Mouse (Mus musculus) embryonic facial prominence, embryonic 12.5 days (tissue): ENCODE measurements around the gene Dnajb4. TPM values are rescaled to one million over a fixed set of nuclear protein-coding genes. Genes with fewer than 3 reads are reported as not detected.
"Not testable (repeated sequence)": the region's sequence is repeated elsewhere in the genome, so short reads cannot be mapped to it uniquely, and the experiment has no call there.

Source experiments
- ATAC-seq: fragments of 200-750 bp; cut with Nextera tagmentation; 2 replicates; pipeline ENCODE4 v1.8.0; 2017; ENCODE audit not compliant: insufficient number of reproducible peaks, insufficient read depth, low FRiP score, low TSS enrichment
- H3K27ac ChIP-seq: fragments of 300-500 bp; sonication (generic); 2 replicates; pipeline ENCODE4 v1.5.1; 2016; ENCODE audit warnings: mild to moderate bottlenecking
- H3K27me3 ChIP-seq: fragments of 300-500 bp; sonication (generic); 2 replicates; pipeline ENCODE4 v1.6.1; 2016; ENCODE audit warnings: mild to moderate bottlenecking, moderate library complexity
- H3K36me3 ChIP-seq: fragments of 300-500 bp; sonication (generic); 2 replicates; pipeline ENCODE4 v1.6.1; 2016; ENCODE audit warnings: mild to moderate bottlenecking
- H3K4me1 ChIP-seq: fragments of 300-500 bp; sonication (generic); 2 replicates; pipeline ENCODE4 v1.6.1; 2016
- H3K4me2 ChIP-seq: fragments of 300-500 bp; sonication (generic); replicated peaks from 2 replicates; pipeline ENCODE4 v1.6.1; 2016; ENCODE audit warnings: mild to moderate bottlenecking, moderate library complexity
- H3K4me3 ChIP-seq: fragments of 300-500 bp; sonication (generic); 2 replicates; pipeline ENCODE4 v1.5.1; 2016; ENCODE audit warnings: mild to moderate bottlenecking
- H3K9ac ChIP-seq: fragments of 300-500 bp; sonication (generic); 2 replicates; pipeline ENCODE4 v1.6.1; 2016; ENCODE audit warnings: mild to moderate bottlenecking, moderate library complexity
- H3K9me3 ChIP-seq: fragments of 300-500 bp; sonication (generic); 2 replicates; pipeline ENCODE4 v1.6.1; 2016; ENCODE audit warnings: mild to moderate bottlenecking, moderate library complexity
- WGBS: fragments of 180-500 bp; shearing (Covaris S2); methylation state at CpG from one replicate; pipeline ENCODE4 v1.1.7; 2016; 5-methylcytosine and 5-hydroxymethylcytosine counted together
- polyA plus RNA-seq: library from polyadenylated mRNA; unstranded; fragments of >200 nt; fragmentation: Nextera tagmentation; extraction: Ambion mirVana; gene quantifications from 2 replicates; pipeline ENCODE4 v1.2.1, GENCODE M21; 2016

Gene Dnajb4
- polyA plus RNA-seq, 1 experiment from 2014 or later, result 33.0 TPM

- no peaks in the 10 kb centered on the region for H3K9me3 ChIP-seq
- H3K9ac ChIP-seq, result no peak overlapping the region
- no peak overlapping the region for H3K4me2 ChIP-seq
- H3K27me3 ChIP-seq, result no peaks in the 10 kb centered on the region
- H3K4me1 ChIP-seq, result no peaks in the 10 kb centered on the region
- no peak for ATAC-seq
- H3K36me3 ChIP-seq, result no peaks in the 10 kb centered on the region
- no peak overlapping the region for H3K4me3 ChIP-seq
- no peak overlapping the region for H3K27ac ChIP-seq
- 76% methylated on average over 3 of the region's 3 CpGs for WGBS
Observed at GRCm38 (mm10) chr3:152204577-152204976, 5.5 kb downstream of the Dnajb4 start.

- Histone ChIP-seq H3K4me1 (no peaks in the 10 kb centered on the region), H3K4me3 (no peak overlapping the region), H3K27me3 (no peaks in the 10 kb centered on the region), H3K27ac (no peak overlapping the region), H3K9ac (no peak overlapping the region), H3K9me3 (no peaks in the 10 kb centered on the region), H3K36me3 (no peaks in the 10 kb centered on the region), H3K4me2 (no peak overlapping the region)
- WGBS, result 63% methylated on average over 3 of the region's 3 CpGs
- no peak for ATAC-seq
Observed at GRCm38 (mm10) chr3:152203996-152204395, 6.1 kb downstream of the Dnajb4 start.

GRCm38 (mm10) chr3:152203411-152203810, 6.7 kb downstream of the Dnajb4 start:
- H3K36me3 ChIP-seq, result no peaks in the 10 kb centered on the region
- no peak overlapping the region for H3K9ac ChIP-seq
- no peak overlapping the region for H3K4me3 ChIP-seq
- H3K27ac ChIP-seq, result no peak overlapping the region
- WGBS, result 88% methylated on average over 6 of the region's 6 CpGs
- H3K4me2 ChIP-seq, result no peak overlapping the region
- no peaks in the 10 kb centered on the region for H3K4me1 ChIP-seq
- no peaks in the 10 kb centered on the region for H3K27me3 ChIP-seq
- no peak for ATAC-seq
- no peaks in the 10 kb centered on the region for H3K9me3 ChIP-seq

- Histone ChIP-seq H3K27me3 (no peaks in the 10 kb centered on the region), H3K4me2 (no peak overlapping the region), H3K4me1 (no peaks in the 10 kb centered on the region), H3K27ac (no peak overlapping the region), H3K9ac (no peak overlapping the region), H3K4me3 (no peak overlapping the region), H3K9me3 (no peaks in the 10 kb centered on the region), H3K36me3 (no peaks in the 10 kb centered on the region)
- ATAC-seq, result no peak
Observed at GRCm38 (mm10) chr3:152202942-152203341, 7.2 kb downstream of the Dnajb4 start.

- Histone ChIP-seq H3K4me3 (no peak overlapping the region), H3K27me3 (no peaks in the 10 kb centered on the region), H3K27ac (no peak overlapping the region), H3K9ac (no peak overlapping the region), H3K9me3 (no peaks in the 10 kb centered on the region), H3K4me1 (no peaks in the 10 kb centered on the region), H3K36me3 (no peaks in the 10 kb centered on the region), H3K4me2 (no peak overlapping the region)
- WGBS, result 57% methylated on average over 2 of the region's 2 CpGs
- ATAC-seq, result no peak
Observed at GRCm38 (mm10) chr3:152201651-152202050, 8.5 kb downstream of the Dnajb4 start.

- Histone ChIP-seq H3K4me1 (no peaks in the 10 kb centered on the region), H3K4me3 (no peak overlapping the region), H3K4me2 (no peak overlapping the region), H3K9me3 (no peaks in the 10 kb centered on the region), H3K27me3 (no peaks in the 10 kb centered on the region), H3K9ac (no peak overlapping the region), H3K27ac (no peak overlapping the region), H3K36me3 (no peaks in the 10 kb centered on the region)
- ATAC-seq, result no peak
- WGBS, result 85% methylated on average over 3 of the region's 3 CpGs
Observed at GRCm38 (mm10) chr3:152201181-152201580, 8.9 kb downstream of the Dnajb4 start.

GRCm38 (mm10) chr3:152199125-152199524, 11.0 kb downstream of the Dnajb4 start:
- Histone ChIP-seq H3K36me3 (no peaks in the 10 kb centered on the region), H3K4me2 (no peak overlapping the region), H3K4me1 (no peaks in the 10 kb centered on the region), H3K27me3 (no peaks in the 10 kb centered on the region), H3K9me3 (no peaks in the 10 kb centered on the region), H3K4me3 (no peak overlapping the region), H3K27ac (no peak overlapping the region), H3K9ac (no peak overlapping the region)
- no peak for ATAC-seq
- WGBS, result 73% methylated on average over 3 of the region's 3 CpGs

- H3K36me3 ChIP-seq, H3K27ac ChIP-seq, H3K4me2 ChIP-seq, H3K9ac ChIP-seq, H3K4me3 ChIP-seq, H3K4me1 ChIP-seq, ATAC-seq, H3K27me3 ChIP-seq, H3K9me3 ChIP-seq: not testable (repeated sequence)
- WGBS, result 32% methylated on average over 2 of the region's 2 CpGs
Observed at GRCm38 (mm10) chr3:152197246-152197645, 12.9 kb downstream of the Dnajb4 start.

GRCm38 (mm10) chr3:152193635-152194097, 16.4 kb downstream of the Dnajb4 start:
- Histone ChIP-seq H3K27me3 (no peaks in the 10 kb centered on the region), H3K4me2 (peak overlapping the region; percentile 49), H3K4me1 (peaks cover 10% of the 10 kb centered on the region), H3K9ac (peak overlapping the region; percentile 33), H3K9me3 (no peaks in the 10 kb centered on the region), H3K27ac (peak overlapping the region; percentile 85), H3K36me3 (no peaks in the 10 kb centered on the region), H3K4me3 (peak overlapping the region; percentile 42)
- WGBS, result under 1% methylated on average over 17 of the region's 17 CpGs
- ATAC-seq, result peak; percentile 95

GRCm38 (mm10) chr3:152193177-152193576, 16.9 kb downstream of the Dnajb4 start:
- Histone ChIP-seq H3K4me1 (peaks cover 10% of the 10 kb centered on the region), H3K9ac (peak overlapping the region; percentile 33), H3K36me3 (no peaks in the 10 kb centered on the region), H3K9me3 (no peaks in the 10 kb centered on the region), H3K4me3 (peak overlapping the region; percentile 42), H3K27me3 (no peaks in the 10 kb centered on the region), H3K4me2 (peak overlapping the region; percentile 49), H3K27ac (peak overlapping the region; percentile 85)
- WGBS, result 3% methylated on average over 7 of the region's 7 CpGs
- ATAC-seq, result no peak

GRCm38 (mm10) chr3:152192238-152192931, 17.7 kb downstream of the Dnajb4 start:
- Histone ChIP-seq H3K4me1 (peaks cover 10% of the 10 kb centered on the region), H3K9ac (peak overlapping the region; percentile 49), H3K36me3 (no peaks in the 10 kb centered on the region), H3K4me2 (peak overlapping the region; percentile 63), H3K9me3 (no peaks in the 10 kb centered on the region), H3K27ac (peak overlapping the region; percentile 58), H3K27me3 (no peaks in the 10 kb centered on the region), H3K4me3 (peak overlapping the region; percentile 39)
- 26% methylated on average over 11 of the region's 11 CpGs for WGBS
- no peak for ATAC-seq

GRCm38 (mm10) chr3:152191791-152192237, 18.3 kb downstream of the Dnajb4 start:
- H3K4me2 ChIP-seq, result peak overlapping the region; percentile 63
- 21% methylated on average over 6 of the region's 6 CpGs for WGBS
- peak overlapping the region; percentile 49 for H3K9ac ChIP-seq
- no peaks in the 10 kb centered on the region for H3K9me3 ChIP-seq
- no peaks in the 10 kb centered on the region for H3K27me3 ChIP-seq
- no peaks in the 10 kb centered on the region for H3K36me3 ChIP-seq
- H3K4me3 ChIP-seq, result peak overlapping the region; percentile 39
- H3K4me1 ChIP-seq, result peaks cover 10% of the 10 kb centered on the region
- ATAC-seq, result peak; percentile 68
- H3K27ac ChIP-seq, result peak overlapping the region; percentile 58; the same call in 1 of the 2 replicates
